Mouse (Mus musculus): ENCODE results near the gene 5031439G07Rik. TPM values are rescaled to one million over a fixed set of nuclear protein-coding genes. Genes with fewer than 3 reads are reported as not detected.
A peak's percentile ranks its signal among the peaks of the same experiment; 100 is the strongest.

5031439G07Rik gene
- polyA plus RNA-seq, 1 experiment from 2014 or later, result 9.2 TPM

DNA sequence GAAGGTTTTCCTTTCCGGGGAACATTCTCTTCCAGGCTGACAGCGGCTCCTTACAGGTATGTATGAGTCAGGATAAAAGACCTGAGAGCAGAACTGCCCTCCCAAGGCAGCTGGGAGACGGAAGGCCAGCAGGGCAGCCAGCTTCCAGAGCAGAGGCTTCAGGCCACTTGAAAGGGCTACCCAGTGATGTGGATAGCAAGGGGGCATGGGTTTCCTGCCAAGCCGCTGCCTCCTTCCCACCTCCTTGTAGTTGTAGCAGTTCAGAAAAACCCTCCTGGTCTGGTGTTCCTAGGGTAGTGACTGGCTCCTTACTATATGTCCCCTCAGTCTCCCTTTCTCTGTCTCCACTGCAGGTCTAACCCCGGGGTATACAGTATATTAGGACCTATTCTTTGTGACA, 44.0 kb downstream of the 5031439G07Rik start:
- H3K9me3 ChIP-seq, result no peaks in the 10 kb centered on the region
- H3K4me1 ChIP-seq, result no peaks in the 10 kb centered on the region
- no peak overlapping the region for H3K4me2 ChIP-seq
- 79% methylated on average over 5 of the region's 5 CpGs for WGBS
- H3K27me3 ChIP-seq, result no peaks in the 10 kb centered on the region
- H3K27ac ChIP-seq, result no peak overlapping the region
- H3K9ac ChIP-seq, result no peak overlapping the region
- peaks cover 60% of the 10 kb centered on the region for H3K36me3 ChIP-seq
- H3K4me3 ChIP-seq, result no peak overlapping the region
- ATAC-seq (ENCODE audit: insufficient number of reproducible peaks, insufficient read depth, low FRiP score, low TSS enrichment, low read depth), result no peak

DNA sequence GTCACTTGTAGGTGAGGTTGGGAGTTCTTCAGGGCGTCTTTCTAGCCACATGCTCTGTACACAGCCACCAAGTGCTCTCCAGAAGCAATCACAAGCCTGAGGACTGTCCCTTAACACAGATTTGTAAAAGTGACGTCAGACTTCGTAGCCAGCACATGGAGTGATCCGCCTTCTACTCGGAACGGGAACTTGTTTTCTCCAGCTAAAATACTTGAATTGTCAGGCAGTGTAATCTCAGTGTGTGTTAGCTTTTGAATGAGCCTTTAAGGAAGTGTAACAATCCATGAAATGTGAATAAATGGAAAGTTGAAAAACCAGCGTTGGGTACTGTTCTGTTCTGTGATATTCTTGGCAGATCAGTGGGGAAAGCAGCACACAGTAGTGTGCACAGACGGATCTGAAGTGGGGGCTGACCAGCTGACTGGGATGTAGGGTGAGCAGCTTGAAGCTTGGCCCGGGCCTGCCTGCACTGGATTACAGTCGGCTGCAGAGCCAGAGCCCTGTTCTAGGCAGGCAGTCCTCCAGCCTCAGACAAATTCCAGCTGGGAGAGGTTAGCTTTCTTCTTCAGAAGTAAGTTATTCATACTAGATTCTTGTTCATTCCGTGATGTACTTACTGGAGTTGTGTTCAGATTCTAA, 45.6 kb downstream of the 5031439G07Rik start:
- H3K27me3 ChIP-seq, result no peaks in the 10 kb centered on the region
- no peaks in the 10 kb centered on the region for H3K9me3 ChIP-seq
- no peak overlapping the region for H3K4me2 ChIP-seq
- no peak overlapping the region for H3K9ac ChIP-seq
- H3K4me3 ChIP-seq, result no peak overlapping the region
- no peak for ATAC-seq (ENCODE audit: insufficient number of reproducible peaks, insufficient read depth, low FRiP score, low TSS enrichment, low read depth)
- H3K27ac ChIP-seq, result no peak overlapping the region
- WGBS, result 72% methylated on average over 11 of the region's 11 CpGs
- H3K36me3 ChIP-seq, result peaks cover 60% of the 10 kb centered on the region
- H3K4me1 ChIP-seq, result no peaks in the 10 kb centered on the region

DNA sequence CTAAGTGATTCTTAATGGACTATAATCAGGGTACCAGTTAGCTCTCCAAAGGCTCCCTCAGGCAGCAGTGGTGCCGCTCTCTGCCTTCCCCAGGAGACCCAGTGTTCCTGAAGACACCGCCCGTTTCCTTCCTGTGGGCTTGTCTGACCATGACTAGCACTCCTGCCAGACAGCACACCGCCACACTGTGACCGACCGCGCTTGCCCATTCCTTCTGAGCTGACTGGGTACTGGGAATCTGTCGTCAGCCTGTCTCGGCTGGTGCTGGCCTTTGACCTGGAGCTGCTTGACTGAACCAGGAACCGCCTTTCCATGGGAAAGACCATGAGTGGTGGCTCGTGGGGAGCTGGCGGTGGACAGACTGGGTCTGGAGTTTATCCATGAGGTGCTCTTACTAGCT, 48.2 kb downstream of the 5031439G07Rik start:
- H3K9ac ChIP-seq, result no peak overlapping the region
- H3K27ac ChIP-seq, result no peak overlapping the region
- H3K27me3 ChIP-seq, result no peaks in the 10 kb centered on the region
- peaks cover 80% of the 10 kb centered on the region for H3K36me3 ChIP-seq
- no peak overlapping the region for H3K4me3 ChIP-seq
- 81% methylated on average over 12 of the region's 12 CpGs for WGBS
- ATAC-seq (ENCODE audit: insufficient number of reproducible peaks, insufficient read depth, low FRiP score, low TSS enrichment, low read depth), result no peak
- H3K9me3 ChIP-seq, result no peaks in the 10 kb centered on the region
- no peaks in the 10 kb centered on the region for H3K4me1 ChIP-seq
- no peak overlapping the region for H3K4me2 ChIP-seq

DNA sequence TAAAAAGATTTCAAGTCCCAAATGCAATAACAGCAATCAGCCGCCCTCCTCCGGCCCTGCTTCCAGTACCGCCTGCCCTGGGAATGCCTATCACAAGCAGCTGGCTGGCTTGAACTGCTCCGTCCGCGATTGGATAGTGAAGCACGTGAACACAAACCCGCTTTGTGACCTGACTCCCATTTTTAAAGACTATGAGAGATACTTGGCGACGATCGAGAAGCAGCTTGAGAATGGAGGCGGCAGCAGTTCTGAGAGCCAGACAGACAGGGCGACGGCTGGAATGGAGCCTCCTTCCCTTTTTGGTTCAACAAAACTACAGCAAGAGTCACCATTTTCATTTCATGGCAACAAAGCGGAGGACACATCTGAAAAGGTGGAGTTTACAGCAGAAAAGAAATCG, 53.5 kb downstream of the 5031439G07Rik start:
- Histone ChIP-seq H3K4me3 (no peak overlapping the region), H3K9ac (no peak overlapping the region), H3K36me3 (peaks cover 100% of the 10 kb centered on the region), H3K9me3 (no peaks in the 10 kb centered on the region), H3K4me1 (no peaks in the 10 kb centered on the region), H3K27ac (no peak overlapping the region), H3K4me2 (no peak overlapping the region), H3K27me3 (no peaks in the 10 kb centered on the region)
- ATAC-seq (ENCODE audit: insufficient number of reproducible peaks, insufficient read depth, low FRiP score, low TSS enrichment, low read depth), result no peak
- 92% methylated on average over 16 of the region's 16 CpGs for WGBS

DNA sequence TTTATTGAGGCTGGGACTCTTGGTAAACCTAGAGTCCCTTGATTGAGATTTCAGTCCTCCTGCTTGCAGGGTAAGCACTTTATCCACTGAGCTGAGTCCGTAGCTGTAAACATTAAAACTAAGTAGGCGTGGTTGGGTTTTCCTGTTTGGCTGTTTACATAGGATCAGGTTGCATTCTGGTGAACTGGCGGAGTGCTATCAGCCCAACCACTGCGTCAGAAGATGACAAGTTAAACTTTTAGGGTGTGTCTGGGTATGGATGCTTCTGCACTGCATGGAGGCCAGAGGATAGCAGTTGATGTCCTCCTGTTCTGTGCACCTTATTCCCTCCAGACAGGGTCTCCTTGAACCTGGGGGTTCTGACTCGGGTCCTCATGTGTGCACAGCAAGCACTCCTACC, 56.0 kb downstream of the 5031439G07Rik start:
- Histone ChIP-seq H3K27me3 (no peaks in the 10 kb centered on the region), H3K27ac (no peak overlapping the region), H3K9me3 (no peaks in the 10 kb centered on the region), H3K4me3 (no peak overlapping the region), H3K9ac (no peak overlapping the region), H3K4me1 (no peaks in the 10 kb centered on the region), H3K4me2 (no peak overlapping the region), H3K36me3 (peaks cover 99% of the 10 kb centered on the region)
- WGBS, result 51% methylated on average over 5 of the region's 5 CpGs
- ATAC-seq (ENCODE audit: insufficient number of reproducible peaks, insufficient read depth, low FRiP score, low TSS enrichment, low read depth), result no peak

DNA sequence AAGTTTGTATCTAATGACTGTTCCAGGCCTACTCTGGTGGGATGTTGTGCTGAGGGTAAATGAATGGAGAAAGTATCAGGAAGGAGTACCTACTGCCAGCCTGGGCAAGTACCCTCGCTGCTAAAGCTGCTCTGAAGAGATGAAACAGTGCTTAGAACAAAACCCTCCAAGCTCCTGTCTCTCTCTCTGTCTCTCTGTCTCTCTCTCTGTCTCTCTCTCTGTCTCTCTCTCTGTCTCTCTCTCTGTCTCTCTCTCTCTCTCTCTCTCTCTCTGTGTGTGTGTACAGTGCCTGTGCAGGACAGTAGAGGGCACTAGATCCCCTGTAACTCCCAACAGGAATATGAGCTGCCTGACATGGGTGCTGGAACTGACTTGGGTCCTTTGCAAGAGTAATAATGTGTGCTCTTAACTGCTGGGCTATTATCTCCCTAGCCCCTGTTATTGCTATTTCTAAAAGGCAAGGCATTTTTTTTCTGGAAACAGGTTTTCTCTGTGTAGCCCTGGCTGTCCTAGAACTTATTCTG, 62.8 kb downstream of the 5031439G07Rik start:
- Histone ChIP-seq H3K9me3 (no peaks in the 10 kb centered on the region), H3K27me3 (no peaks in the 10 kb centered on the region), H3K4me1 (peaks cover 26% of the 10 kb centered on the region), H3K4me2 (peak overlapping the region; percentile 81), H3K36me3 (peaks cover 33% of the 10 kb centered on the region), H3K9ac (peak overlapping the region; percentile 49; the same call in 1 of the 2 replicates), H3K4me3 (peak overlapping the region; percentile 97; the same call in 1 of the 2 replicates), H3K27ac (no peak overlapping the region)
- ATAC-seq (ENCODE audit: insufficient number of reproducible peaks, insufficient read depth, low FRiP score, low TSS enrichment, low read depth), result no peak
- 62% methylated on average over 1 of the region's 1 CpGs for WGBS

DNA sequence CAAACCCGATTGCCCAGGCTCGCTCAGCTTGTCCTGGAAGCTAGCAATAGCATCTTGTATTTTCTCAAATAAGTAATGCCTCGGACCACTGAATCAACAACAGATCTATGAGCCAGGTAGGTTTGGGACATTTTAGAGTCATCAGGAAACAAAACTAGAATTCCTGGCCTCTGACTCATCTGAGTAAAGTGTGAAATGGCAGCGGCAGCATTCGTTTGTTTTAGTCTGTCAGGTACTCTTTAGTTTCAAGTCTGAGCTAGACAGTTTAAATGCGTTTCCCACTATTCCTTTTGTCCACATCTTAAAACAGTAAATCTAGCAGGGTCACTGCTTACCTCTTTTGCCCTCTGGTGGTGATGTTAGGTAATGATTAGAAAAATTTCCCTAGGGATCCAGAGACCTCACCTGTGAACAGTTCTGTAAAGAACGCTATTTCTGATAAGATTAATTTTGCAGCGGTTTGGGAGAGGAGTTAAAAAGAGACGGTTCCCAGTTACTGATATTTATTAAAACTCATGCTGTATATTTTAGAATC, 63.5 kb downstream of the 5031439G07Rik start:
- 11% methylated on average over 9 of the region's 9 CpGs for WGBS
- Histone ChIP-seq H3K36me3 (peaks cover 26% of the 10 kb centered on the region), H3K27me3 (no peaks in the 10 kb centered on the region), H3K4me3 (peak overlapping the region; percentile 97), H3K4me1 (peaks cover 26% of the 10 kb centered on the region), H3K27ac (no peak overlapping the region), H3K4me2 (peak overlapping the region; percentile 81), H3K9me3 (no peaks in the 10 kb centered on the region), H3K9ac (peak overlapping the region; percentile 97)
- no peak for ATAC-seq (ENCODE audit: insufficient number of reproducible peaks, insufficient read depth, low FRiP score, low TSS enrichment, low read depth)

DNA sequence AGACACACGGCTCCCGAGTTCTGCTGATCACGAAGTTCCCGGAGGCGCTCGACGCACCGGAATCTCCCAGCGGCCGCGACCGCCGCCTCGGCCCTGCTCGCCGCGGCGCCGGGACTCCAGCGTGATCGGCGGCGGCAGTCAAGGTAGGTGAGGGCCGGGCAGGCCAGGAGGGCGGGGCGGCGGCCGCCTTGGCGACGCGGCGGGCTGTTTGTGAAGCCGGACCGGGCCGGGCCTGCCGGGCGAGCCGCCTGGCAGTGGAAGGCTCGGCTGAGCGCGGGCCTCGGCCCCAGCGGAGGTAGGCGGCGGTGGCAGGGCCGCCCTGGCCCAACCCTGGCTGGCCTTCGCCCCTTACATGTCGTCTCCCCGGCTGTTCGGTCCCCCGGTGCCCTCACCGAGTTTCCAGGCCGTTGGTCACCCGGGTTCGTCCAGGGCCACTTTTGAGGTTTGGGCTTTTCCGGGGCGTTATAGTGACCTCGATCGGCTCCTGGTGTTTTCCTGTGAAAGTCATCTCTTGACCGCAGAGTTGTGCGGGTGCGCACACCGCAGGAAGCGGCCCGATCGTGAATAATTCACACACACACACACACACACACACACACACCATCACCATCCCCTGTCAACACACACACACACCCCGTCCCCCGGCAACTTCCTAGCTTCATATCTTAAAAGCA, 64.7 kb downstream of the 5031439G07Rik start:
- peaks cover 14% of the 10 kb centered on the region for H3K36me3 ChIP-seq
- H3K4me3 ChIP-seq, result peak overlapping the region; percentile 97
- peak overlapping the region; percentile 81 for H3K4me2 ChIP-seq
- H3K9ac ChIP-seq, result peak overlapping the region; percentile 97
- no peaks in the 10 kb centered on the region for H3K9me3 ChIP-seq
- peak; percentile 80 for ATAC-seq (ENCODE audit: insufficient number of reproducible peaks, insufficient read depth, low FRiP score, low TSS enrichment, low read depth)
- under 1% methylated on average over 64 of the region's 68 CpGs for WGBS
- peaks cover 26% of the 10 kb centered on the region for H3K4me1 ChIP-seq
- H3K27me3 ChIP-seq, result no peaks in the 10 kb centered on the region
- H3K27ac ChIP-seq, result peak overlapping the region; percentile 97

DNA sequence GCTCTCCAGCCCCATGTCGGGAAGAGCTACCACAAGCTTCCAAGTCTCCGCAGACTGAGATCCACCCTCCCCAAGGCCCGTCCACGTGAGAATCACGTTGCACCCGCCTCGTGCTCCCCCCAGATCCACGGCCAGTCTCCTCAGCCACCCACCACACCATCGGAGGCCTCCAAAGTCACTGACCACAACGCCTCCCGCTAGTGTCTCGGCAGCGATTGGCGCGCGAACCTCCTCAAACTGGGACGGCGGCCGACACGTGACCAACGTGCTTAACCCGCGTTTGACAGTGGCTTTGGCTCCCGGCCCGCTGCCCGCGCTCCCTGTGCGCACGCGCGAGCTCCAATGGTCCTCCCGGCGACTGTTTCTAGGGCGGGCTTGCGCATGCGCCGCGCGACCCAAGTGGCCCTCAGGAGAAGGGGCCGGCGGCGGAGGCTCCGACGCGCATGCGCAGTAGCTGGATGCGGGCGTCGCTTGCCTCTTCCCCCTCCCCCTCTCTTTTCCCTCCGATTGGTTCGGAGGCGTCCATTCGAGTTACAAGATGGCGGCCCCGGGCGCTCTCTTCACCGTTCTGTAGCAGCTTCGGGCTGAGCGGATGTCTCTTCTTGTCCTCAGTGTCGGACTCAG, 65.4 kb downstream of the 5031439G07Rik start, which contains the start of gene Nup50:
Nup50 (plus strand) TSS at position 528 of the 624 bp plus-strand sequence.
- peaks cover 26% of the 10 kb centered on the region for H3K4me1 ChIP-seq
- H3K9me3 ChIP-seq, result no peaks in the 10 kb centered on the region
- H3K4me3 ChIP-seq, result peak within 1 kb of the TSS; percentile 97
- under 1% methylated on average over 60 of the region's 60 CpGs for WGBS
- peak within 1 kb of the TSS; percentile 97 for H3K27ac ChIP-seq
- no peaks in the 10 kb centered on the region for H3K27me3 ChIP-seq
- peak within 1 kb of the TSS; percentile 81 for H3K4me2 ChIP-seq
- H3K9ac ChIP-seq, result peak within 1 kb of the TSS; percentile 97
- peak; percentile 86 for ATAC-seq (ENCODE audit: insufficient number of reproducible peaks, insufficient read depth, low FRiP score, low TSS enrichment, low read depth)
- H3K36me3 ChIP-seq, result peaks cover 8% of the 10 kb centered on the region

DNA sequence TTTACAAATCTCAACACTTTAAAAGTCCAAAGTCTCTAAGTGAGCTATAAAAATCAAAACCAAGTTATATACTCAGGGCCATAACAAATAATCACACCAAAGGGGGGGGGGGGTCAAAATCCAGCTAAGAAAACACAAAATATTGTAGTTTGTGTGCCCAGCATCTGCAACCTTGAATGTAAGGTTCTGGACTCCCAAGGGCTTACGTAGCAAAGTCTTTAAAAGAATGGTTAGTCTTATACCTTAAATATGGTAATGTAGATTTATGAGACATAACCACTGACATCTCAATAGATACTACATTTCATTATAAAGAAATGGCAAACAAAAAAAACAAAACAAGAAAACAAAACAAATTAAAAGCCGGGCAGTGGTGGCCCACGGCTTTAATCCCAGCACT, 68.4 kb downstream of the 5031439G07Rik start, which contains the start of gene Gm29666:
Gm29666 (minus strand) TSS at position 101 of the 400 bp plus-strand sequence.
- Histone ChIP-seq H3K27me3 (no peaks in the 10 kb centered on the region), H3K36me3 (no peaks in the 10 kb centered on the region)
- WGBS, result 96% methylated on average over 3 of the region's 3 CpGs

DNA sequence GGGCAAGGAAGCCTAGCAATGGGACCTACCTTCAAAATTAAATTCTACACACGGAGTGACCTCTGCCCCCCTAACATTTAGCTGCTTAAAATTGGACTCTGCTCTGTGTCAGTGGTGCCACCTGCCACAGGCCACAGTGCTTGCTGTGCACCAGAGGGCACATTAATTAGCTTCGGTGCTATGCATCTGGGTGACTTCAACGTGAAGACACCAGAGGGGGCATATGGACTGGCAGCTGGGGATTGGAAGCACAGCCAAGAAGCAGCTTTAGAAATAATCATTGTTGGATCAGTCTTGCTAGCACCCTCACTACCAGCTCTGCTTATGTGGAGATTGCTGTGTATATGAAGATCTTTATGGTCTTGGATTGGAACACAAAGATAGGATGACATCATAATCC, 75.2 kb downstream of the 5031439G07Rik start:
- ATAC-seq (ENCODE audit: insufficient number of reproducible peaks, insufficient read depth, low FRiP score, low TSS enrichment, low read depth), result no peak
- 89% methylated on average over 3 of the region's 3 CpGs for WGBS
- H3K36me3 ChIP-seq, result peaks cover 6% of the 10 kb centered on the region; the same call in 1 of the 2 replicates
- no peak overlapping the region for H3K4me2 ChIP-seq
- H3K4me1 ChIP-seq, result no peaks in the 10 kb centered on the region
- no peak overlapping the region for H3K27ac ChIP-seq
- no peaks in the 10 kb centered on the region for H3K27me3 ChIP-seq
- H3K9ac ChIP-seq, result no peak overlapping the region
- peaks cover 5% of the 10 kb centered on the region; the same call in 1 of the 2 replicates for H3K9me3 ChIP-seq
- no peak overlapping the region for H3K4me3 ChIP-seq

More for the DNA sequence above, 68.4 kb downstream of the 5031439G07Rik start, which contains the start of gene Gm29666:
- no peak within 1 kb of the TSS for H3K27ac ChIP-seq
- H3K4me1 ChIP-seq, result peaks cover 15% of the 10 kb centered on the region
- H3K4me3 ChIP-seq, result no peak within 1 kb of the TSS
- ATAC-seq (ENCODE audit: insufficient number of reproducible peaks, insufficient read depth, low FRiP score, low TSS enrichment, low read depth), result no peak
- H3K4me2 ChIP-seq, result no peak within 1 kb of the TSS
- no peaks in the 10 kb centered on the region for H3K9me3 ChIP-seq
- no peak within 1 kb of the TSS for H3K9ac ChIP-seq

Measured in embryonic facial prominence, embryonic 13.5 days (tissue).